Mouse (Mus musculus): Measurements from ENCODE around the gene Ist1. TPM values are rescaled to one million over a fixed set of nuclear protein-coding genes. Genes with fewer than 3 reads are reported as not detected.

Ist1 gene
- polyA plus RNA-seq, 1 experiment from 2014 or later: 172 TPM

DNA sequence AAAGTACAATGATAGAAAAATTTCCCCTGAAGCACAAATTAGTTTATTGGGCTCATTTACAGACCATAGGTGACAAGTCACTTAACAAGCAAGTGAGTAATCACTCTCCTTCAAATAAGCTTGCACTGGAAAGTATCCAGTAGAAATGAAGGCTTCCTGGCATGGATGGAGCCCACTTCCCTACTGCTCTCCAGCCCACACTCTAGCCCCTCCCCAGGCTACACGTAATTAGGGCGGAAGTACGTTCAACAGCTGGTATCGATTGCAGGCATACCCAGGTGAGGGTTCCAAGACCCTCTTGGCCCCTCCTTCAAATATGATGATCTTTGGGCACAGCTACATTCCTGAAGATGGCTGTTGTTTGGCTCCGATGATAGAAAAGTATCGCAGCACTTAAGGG is 1.1 kb upstream of the Ist1 start:
- no peaks in the 10 kb centered on the region for H3K27me3 ChIP-seq (ENCODE audit: control insufficient read depth, insufficient read depth, low read length)
- DNase-seq (ENCODE audit: low spot score) (no peak), ATAC-seq (replicated peaks; ENCODE audit: low FRiP score) (no peak)
- whole genome bisulfite sequencing: 57% methylated on average over 6 of the region's 6 CpGs
- H3K4me1 ChIP-seq (replicated peaks; ENCODE audit: control insufficient read depth, insufficient read depth, low read length): peaks cover 4% of the 10 kb centered on the region; the same call in 1 of the 2 replicates
- H3K4me3 ChIP-seq (ENCODE audit: low read depth, low read length): no peak overlapping the region
- H3K4me2 ChIP-seq (ENCODE audit: low read depth, low read length, severe bottlenecking): no peak overlapping the region
- H3K9ac ChIP-seq (ENCODE audit: low read length): no peak overlapping the region
- H3K9me3 ChIP-seq (ENCODE audit: control insufficient read depth, low read length): no peaks in the 10 kb centered on the region
- H3K27ac ChIP-seq (ENCODE audit: low read depth, low read length): no peak overlapping the region
- no peaks in the 10 kb centered on the region for H3K36me3 ChIP-seq (ENCODE audit: control insufficient read depth, insufficient read depth, low read length)

- Histone ChIP-seq H3K36me3 (ENCODE audit: control insufficient read depth, insufficient read depth, low read length) (no peaks in the 10 kb centered on the region), H3K9ac (ENCODE audit: low read length) (peak overlapping the region; percentile 97), H3K4me1 (replicated peaks; ENCODE audit: control insufficient read depth, insufficient read depth, low read length) (peaks cover 4% of the 10 kb centered on the region; the same call in 1 of the 2 replicates), H3K4me3 (ENCODE audit: low read depth, low read length) (peak overlapping the region; percentile 97), H3K27me3 (ENCODE audit: control insufficient read depth, insufficient read depth, low read length) (no peaks in the 10 kb centered on the region), H3K4me2 (ENCODE audit: low read depth, low read length, severe bottlenecking) (peak overlapping the region; percentile 48), H3K9me3 (ENCODE audit: control insufficient read depth, low read length) (no peaks in the 10 kb centered on the region), H3K27ac (ENCODE audit: low read depth, low read length) (peak overlapping the region; percentile 41; the same call in 1 of the 2 replicates)
- WGBS: under 1% methylated on average over 38 of the region's 38 CpGs
- ATAC-seq (replicated peaks; ENCODE audit: low FRiP score) (peak; percentile 71), DNase-seq (ENCODE audit: low spot score) (no peak)
These were observed 466 bp downstream of the Ist1 start for GRCm38 (mm10) chr8:109692443-109693145.

DNA sequence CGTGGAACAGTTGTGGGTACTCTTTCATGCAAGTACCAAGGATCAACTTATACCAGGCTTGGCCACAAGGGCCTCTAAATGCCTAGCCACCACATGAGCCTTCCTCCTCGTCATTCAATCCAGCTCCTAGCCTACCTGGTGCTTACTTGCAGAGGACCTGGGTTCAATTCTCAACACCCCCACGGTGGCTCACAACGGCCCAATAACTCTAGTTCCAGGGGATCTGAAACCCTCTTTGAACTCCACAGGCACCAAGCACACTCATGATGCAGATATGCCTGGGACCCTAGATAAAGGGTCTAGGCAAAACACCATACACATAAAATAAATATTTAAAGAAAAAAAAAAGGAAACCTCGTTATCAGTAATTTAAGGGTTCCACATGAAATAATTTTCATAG is 1.3 kb downstream of the Ist1 start:
- peak overlapping the region; percentile 48 for H3K4me2 ChIP-seq (ENCODE audit: low read depth, low read length, severe bottlenecking)
- H3K27me3 ChIP-seq (ENCODE audit: control insufficient read depth, insufficient read depth, low read length): no peaks in the 10 kb centered on the region
- H3K4me3 ChIP-seq (ENCODE audit: low read depth, low read length): peak overlapping the region; percentile 97
- H3K4me1 ChIP-seq (replicated peaks; ENCODE audit: control insufficient read depth, insufficient read depth, low read length): peaks cover 4% of the 10 kb centered on the region; the same call in 1 of the 2 replicates
- H3K36me3 ChIP-seq (ENCODE audit: control insufficient read depth, insufficient read depth, low read length): no peaks in the 10 kb centered on the region
- no peak overlapping the region; the same call in 1 of the 2 replicates for H3K27ac ChIP-seq (ENCODE audit: low read depth, low read length)
- ATAC-seq (replicated peaks; ENCODE audit: low FRiP score) (no peak), DNase-seq (ENCODE audit: low spot score) (peak; percentile 54)
- WGBS: 65% methylated on average over 5 of the region's 5 CpGs
- H3K9ac ChIP-seq (ENCODE audit: low read length): peak overlapping the region; percentile 97
- H3K9me3 ChIP-seq (ENCODE audit: control insufficient read depth, low read length): no peaks in the 10 kb centered on the region

- DNase-seq (ENCODE audit: low spot score) (no peak), ATAC-seq (replicated peaks; ENCODE audit: low FRiP score) (no peak)
- no peak overlapping the region for H3K4me2 ChIP-seq (ENCODE audit: low read depth, low read length, severe bottlenecking)
- H3K9ac ChIP-seq (ENCODE audit: low read length): no peak overlapping the region
- no peaks in the 10 kb centered on the region; the same call in 1 of the 2 replicates for H3K36me3 ChIP-seq (ENCODE audit: control insufficient read depth, insufficient read depth, low read length)
- H3K4me1 ChIP-seq (replicated peaks; ENCODE audit: control insufficient read depth, insufficient read depth, low read length): peaks cover 4% of the 10 kb centered on the region; the same call in 1 of the 2 replicates
- WGBS: 93% methylated on average over 5 of the region's 5 CpGs
- H3K4me3 ChIP-seq (ENCODE audit: low read depth, low read length): no peak overlapping the region
- H3K9me3 ChIP-seq (ENCODE audit: control insufficient read depth, low read length): no peaks in the 10 kb centered on the region
- H3K27me3 ChIP-seq (ENCODE audit: control insufficient read depth, insufficient read depth, low read length): no peaks in the 10 kb centered on the region
- no peak overlapping the region for H3K27ac ChIP-seq (ENCODE audit: low read depth, low read length)
These were observed 5.8 kb downstream of the Ist1 start for GRCm38 (mm10) chr8:109687248-109687647.

DNA sequence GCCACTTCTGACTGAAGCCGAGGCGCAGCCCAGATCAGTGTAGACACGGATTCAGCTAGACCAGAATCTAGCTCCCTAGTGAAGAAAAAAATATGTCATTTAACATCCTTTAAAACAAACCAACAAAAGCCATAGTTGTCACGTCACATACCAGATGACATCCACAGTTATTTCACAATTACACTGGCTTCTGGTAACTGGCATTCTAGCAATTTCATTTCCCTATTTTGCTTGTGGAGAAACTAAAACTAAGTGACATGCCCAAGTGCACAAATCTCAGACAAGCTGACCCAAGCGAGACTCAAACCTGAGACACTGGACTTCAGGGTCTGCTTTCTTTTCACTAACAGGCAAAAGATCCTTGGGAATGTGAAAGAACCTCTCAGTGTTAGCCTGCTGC is 10.9 kb downstream of the Ist1 start:
- DNase-seq (ENCODE audit: low spot score): no peak
- Histone ChIP-seq H3K27ac (ENCODE audit: low read depth, low read length) (no peak overlapping the region), H3K27me3 (ENCODE audit: control insufficient read depth, insufficient read depth, low read length) (no peaks in the 10 kb centered on the region), H3K9me3 (ENCODE audit: control insufficient read depth, low read length) (no peaks in the 10 kb centered on the region), H3K4me3 (ENCODE audit: low read depth, low read length) (no peak overlapping the region), H3K36me3 (ENCODE audit: control insufficient read depth, insufficient read depth, low read length) (peaks cover 4% of the 10 kb centered on the region; the same call in 1 of the 2 replicates), H3K9ac (ENCODE audit: low read length) (no peak overlapping the region), H3K4me2 (ENCODE audit: low read depth, low read length, severe bottlenecking) (no peak overlapping the region), H3K4me1 (replicated peaks; ENCODE audit: control insufficient read depth, insufficient read depth, low read length) (no peaks in the 10 kb centered on the region)
- 93% methylated on average over 5 of the region's 5 CpGs for WGBS
- no peak for ATAC-seq (replicated peaks; ENCODE audit: low FRiP score)

DNA sequence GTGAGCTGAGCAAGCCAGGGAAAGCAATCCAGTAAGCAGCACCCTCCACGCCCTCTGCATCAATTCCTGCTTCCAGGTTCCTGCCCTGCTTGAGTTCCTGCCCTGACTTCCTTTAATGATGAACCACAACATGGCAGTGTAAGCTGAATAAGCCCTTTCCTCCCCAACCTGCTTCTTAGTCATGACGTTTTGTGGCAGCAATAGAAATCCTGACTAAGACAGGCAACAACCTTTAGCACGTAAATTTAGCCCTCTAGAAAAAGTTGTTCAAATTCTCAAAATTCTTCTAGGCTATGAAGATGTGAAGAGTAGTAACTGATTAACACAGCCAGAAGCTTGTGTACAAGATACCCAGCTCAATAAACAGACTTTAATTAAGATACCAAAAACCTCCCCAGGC is 11.5 kb downstream of the Ist1 start:
- ATAC-seq (replicated peaks; ENCODE audit: low FRiP score): no peak
- no peak overlapping the region for H3K4me3 ChIP-seq (ENCODE audit: low read depth, low read length)
- WGBS: 90% methylated on average over 3 of the region's 3 CpGs

GRCm38 (mm10) chr8:109675896-109676643 is 17.0 kb downstream of the Ist1 start:
- Histone ChIP-seq H3K27ac (ENCODE audit: low read depth, low read length) (no peak overlapping the region), H3K36me3 (ENCODE audit: control insufficient read depth, insufficient read depth, low read length) (peaks cover 9% of the 10 kb centered on the region), H3K27me3 (ENCODE audit: control insufficient read depth, insufficient read depth, low read length) (no peaks in the 10 kb centered on the region), H3K4me3 (ENCODE audit: low read depth, low read length) (no peak overlapping the region), H3K9ac (ENCODE audit: low read length) (no peak overlapping the region), H3K4me1 (replicated peaks; ENCODE audit: control insufficient read depth, insufficient read depth, low read length) (no peaks in the 10 kb centered on the region), H3K4me2 (ENCODE audit: low read depth, low read length, severe bottlenecking) (no peak overlapping the region), H3K9me3 (ENCODE audit: control insufficient read depth, low read length) (no peaks in the 10 kb centered on the region)
- no peak for ATAC-seq (replicated peaks; ENCODE audit: low FRiP score)
- 94% methylated on average over 9 of the region's 9 CpGs for WGBS
- DNase-seq (ENCODE audit: low spot score): no peak

More for the DNA sequence above, 11.5 kb downstream of the Ist1 start:
- no peak overlapping the region for H3K4me2 ChIP-seq (ENCODE audit: low read depth, low read length, severe bottlenecking)
- H3K4me1 ChIP-seq (replicated peaks; ENCODE audit: control insufficient read depth, insufficient read depth, low read length): no peaks in the 10 kb centered on the region
- H3K9me3 ChIP-seq (ENCODE audit: control insufficient read depth, low read length): no peaks in the 10 kb centered on the region
- no peaks in the 10 kb centered on the region for H3K27me3 ChIP-seq (ENCODE audit: control insufficient read depth, insufficient read depth, low read length)
- peaks cover 4% of the 10 kb centered on the region; the same call in 1 of the 2 replicates for H3K36me3 ChIP-seq (ENCODE audit: control insufficient read depth, insufficient read depth, low read length)
- H3K27ac ChIP-seq (ENCODE audit: low read depth, low read length): no peak overlapping the region
- no peak overlapping the region for H3K9ac ChIP-seq (ENCODE audit: low read length)
- no peak for DNase-seq (ENCODE audit: low spot score)

GRCm38 (mm10) chr8:109673596-109673995 is 19.5 kb downstream of the Ist1 start:
- DNase-seq (ENCODE audit: low spot score) (no peak), ATAC-seq (replicated peaks; ENCODE audit: low FRiP score) (no peak)
- WGBS: 89% methylated on average over 2 of the region's 2 CpGs
- Histone ChIP-seq H3K4me1 (replicated peaks; ENCODE audit: control insufficient read depth, insufficient read depth, low read length) (no peaks in the 10 kb centered on the region), H3K9me3 (ENCODE audit: control insufficient read depth, low read length) (no peaks in the 10 kb centered on the region), H3K4me3 (ENCODE audit: low read depth, low read length) (no peak overlapping the region), H3K9ac (ENCODE audit: low read length) (no peak overlapping the region), H3K27ac (ENCODE audit: low read depth, low read length) (no peak overlapping the region), H3K4me2 (ENCODE audit: low read depth, low read length, severe bottlenecking) (no peak overlapping the region), H3K36me3 (ENCODE audit: control insufficient read depth, insufficient read depth, low read length) (peaks cover 9% of the 10 kb centered on the region), H3K27me3 (ENCODE audit: control insufficient read depth, insufficient read depth, low read length) (no peaks in the 10 kb centered on the region)
